Mouse (Mus musculus) heart, embryonic 12.5 days (tissue): ENCODE results near the gene Plekha3. TPM values are rescaled to one million over a fixed set of nuclear protein-coding genes. Genes with fewer than 3 reads are reported as not detected.

Source experiments
- ATAC-seq: fragments of 200-750 bp; cut with Nextera tagmentation; 2 replicates; pipeline ENCODE4 v1.8.0; 2017; ENCODE audit warnings: moderate TSS enrichment, moderate library complexity; ENCODE audit not compliant: insufficient number of reproducible peaks, low FRiP score
- H3K27ac ChIP-seq: fragments of 300-500 bp; sonication (generic); 2 replicates; pipeline ENCODE4 v1.5.1; 2016; ENCODE audit warnings: mild to moderate bottlenecking, moderate library complexity; ENCODE audit not compliant: poor library complexity, severe bottlenecking
- H3K27me3 ChIP-seq: fragments of 300-500 bp; sonication (generic); replicated peaks from 2 replicates; pipeline ENCODE4 v1.6.1; 2016; ENCODE audit warnings: mild to moderate bottlenecking, moderate library complexity
- H3K36me3 ChIP-seq: fragments of 300-500 bp; sonication (generic); 2 replicates; pipeline ENCODE4 v1.6.1; 2016; ENCODE audit warnings: mild to moderate bottlenecking, moderate library complexity
- H3K4me1 ChIP-seq: fragments of 300-500 bp; sonication (generic); replicated peaks from 2 replicates; pipeline ENCODE4 v1.6.1; 2016; ENCODE audit warnings: mild to moderate bottlenecking
- H3K4me2 ChIP-seq: fragments of 300-500 bp; sonication (generic); 2 replicates; pipeline ENCODE4 v1.6.1; 2016; ENCODE audit warnings: mild to moderate bottlenecking, moderate library complexity
- H3K4me3 ChIP-seq: fragments of 300-500 bp; sonication (generic); 2 replicates; pipeline ENCODE4 v1.5.1; 2016; ENCODE audit warnings: mild to moderate bottlenecking
- H3K9ac ChIP-seq: fragments of 300-500 bp; sonication (generic); 2 replicates; pipeline ENCODE4 v1.6.1; 2016; ENCODE audit warnings: mild to moderate bottlenecking, moderate library complexity
- H3K9me3 ChIP-seq: fragments of 300-500 bp; sonication (generic); replicated peaks from 2 replicates; pipeline ENCODE4 v1.6.1; 2016; ENCODE audit warnings: mild to moderate bottlenecking, moderate library complexity
- WGBS: fragments of 180-500 bp; shearing (Covaris S2); methylation state at CpG from one replicate; pipeline ENCODE4 v1.1.7; 2016; 5-methylcytosine and 5-hydroxymethylcytosine counted together
- polyA plus RNA-seq: library from polyadenylated mRNA; unstranded; fragments of >200 nt; fragmentation: Nextera tagmentation; extraction: Ambion mirVana; gene quantifications from 2 replicates; pipeline ENCODE4 v1.2.1, GENCODE M21; 2016

The Plekha3 gene
- polyA plus RNA-seq, 1 experiment from 2014 or later = 14.9 TPM

DNA sequence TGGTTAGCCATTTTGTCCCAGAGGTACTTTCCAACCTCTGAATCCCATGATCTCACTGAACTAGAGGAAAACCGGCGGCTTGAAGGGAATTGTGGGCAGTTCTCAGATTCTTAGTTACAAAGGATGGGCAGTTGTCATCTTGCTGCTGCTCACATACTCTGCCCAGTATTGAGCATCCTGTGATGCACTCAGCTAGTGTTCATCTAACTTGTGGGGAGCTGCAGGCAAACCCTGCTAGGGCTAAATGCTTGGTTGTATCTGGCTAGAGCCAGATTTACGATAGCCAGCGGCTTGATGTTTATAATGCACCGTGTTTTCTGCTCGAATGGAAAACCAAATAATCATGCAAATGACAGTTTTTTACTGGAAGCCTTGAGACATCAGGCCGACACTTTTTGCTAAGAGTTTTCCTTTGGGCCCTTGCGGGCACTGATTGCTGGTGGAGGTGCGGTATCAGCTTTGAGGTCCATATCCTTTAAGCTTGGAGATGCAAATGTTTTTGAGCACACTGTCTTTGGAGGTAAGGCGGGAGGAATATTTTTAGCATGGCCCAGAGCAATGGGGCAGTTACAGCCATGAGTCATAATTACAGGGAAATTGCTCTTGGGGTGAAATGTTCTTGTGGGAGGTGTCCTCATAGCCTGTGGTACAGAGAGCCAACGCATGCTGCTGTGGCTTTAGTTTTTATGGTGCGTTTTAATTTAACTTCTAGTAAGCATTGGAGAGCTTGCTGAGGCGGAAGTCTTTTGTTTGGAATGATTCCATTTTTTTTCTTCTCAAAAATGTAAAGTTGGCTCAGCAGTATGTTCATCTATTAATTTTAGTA, 1.5 kb downstream of the Plekha3 start:
- Histone ChIP-seq H3K9me3 (no peaks in the 10 kb centered on the region), H3K9ac (peak overlapping the region; percentile 52; the same call in 1 of the 2 replicates), H3K27ac (no peak overlapping the region), H3K4me3 (peak overlapping the region; percentile 93), H3K36me3 (peaks cover 17% of the 10 kb centered on the region), H3K4me1 (peaks cover 29% of the 10 kb centered on the region), H3K4me2 (peak overlapping the region; percentile 88), H3K27me3 (no peaks in the 10 kb centered on the region)
- no peak for ATAC-seq
- 75% methylated on average over 13 of the region's 13 CpGs for WGBS

- 94% methylated on average over 8 of the region's 8 CpGs for WGBS
- Histone ChIP-seq H3K4me2 (no peak overlapping the region), H3K36me3 (peaks cover 67% of the 10 kb centered on the region)
These were observed 7.2 kb downstream of the Plekha3 start for GRCm38 (mm10) chr2:76682301-76682700.

DNA sequence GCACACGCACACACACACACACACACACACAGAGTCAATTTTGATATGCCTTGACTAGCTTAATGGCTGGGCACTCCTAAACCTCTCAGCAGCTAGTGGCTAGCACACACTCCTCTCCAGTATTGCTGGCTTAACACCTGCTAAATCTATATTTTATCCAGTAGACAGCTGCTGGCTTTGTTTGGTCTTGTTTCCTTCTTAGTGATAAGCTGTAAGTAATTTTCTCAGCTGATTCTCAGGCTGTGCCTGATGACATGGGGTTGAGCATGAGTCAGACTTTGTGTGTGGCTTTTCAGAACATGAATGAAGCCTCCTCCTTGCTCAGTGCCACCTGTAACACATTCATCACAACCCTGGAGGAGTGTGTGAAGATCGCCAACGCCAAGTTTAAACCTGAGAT, 11.9 kb downstream of the Plekha3 start:
- H3K9ac ChIP-seq = no peak overlapping the region
- no peaks in the 10 kb centered on the region for H3K9me3 ChIP-seq
- no peak overlapping the region for H3K4me3 ChIP-seq
- WGBS = 94% methylated on average over 3 of the region's 3 CpGs
- H3K4me1 ChIP-seq = peaks cover 17% of the 10 kb centered on the region
- H3K27ac ChIP-seq = no peak overlapping the region
- no peak overlapping the region for H3K4me2 ChIP-seq
- peaks cover 73% of the 10 kb centered on the region for H3K36me3 ChIP-seq
- no peaks in the 10 kb centered on the region for H3K27me3 ChIP-seq
- ATAC-seq = no peak

More at GRCm38 (mm10) chr2:76682301-76682700, 7.2 kb downstream of the Plekha3 start:
- ATAC-seq = no peak
- Histone ChIP-seq H3K9ac (no peak overlapping the region), H3K27me3 (no peaks in the 10 kb centered on the region), H3K4me1 (0 out of 2 replicates have a peak, but pooled peaks cover 2% of the 10 kb centered on the region), H3K9me3 (no peaks in the 10 kb centered on the region), H3K27ac (no peak overlapping the region), H3K4me3 (no peak overlapping the region)

DNA sequence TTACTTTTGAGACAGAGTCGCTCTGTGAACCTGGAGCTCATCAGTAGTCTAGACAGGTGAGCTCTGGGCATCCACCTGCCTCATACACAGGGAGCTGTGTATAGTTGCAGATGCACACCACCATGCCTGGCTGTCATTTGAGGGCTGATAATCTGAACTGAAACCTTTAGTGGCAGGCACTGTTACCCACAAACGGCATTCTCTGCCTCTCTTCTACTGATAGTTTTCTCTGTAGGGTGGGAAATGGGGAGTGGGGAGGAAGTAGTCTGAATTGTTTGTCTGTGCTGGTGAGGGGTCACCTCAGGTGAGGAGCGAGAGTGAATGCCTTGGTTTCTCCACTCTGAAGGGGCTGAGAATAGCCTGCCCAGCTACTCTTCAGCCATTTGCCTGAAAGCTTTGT, 12.5 kb downstream of the Plekha3 start:
- Histone ChIP-seq H3K27me3 (no peaks in the 10 kb centered on the region), H3K4me2 (no peak overlapping the region), H3K4me3 (no peak overlapping the region), H3K9me3 (no peaks in the 10 kb centered on the region), H3K9ac (no peak overlapping the region), H3K4me1 (peaks cover 17% of the 10 kb centered on the region), H3K36me3 (peaks cover 73% of the 10 kb centered on the region), H3K27ac (0 out of 2 replicates have a peak overlapping the region, but pooled peaks have one; percentile 8)
- no peak for ATAC-seq
- 61% methylated on average over 3 of the region's 3 CpGs for WGBS

GRCm38 (mm10) chr2:76688162-76688561, 13.1 kb downstream of the Plekha3 start:
- Histone ChIP-seq H3K4me2 (0 out of 2 replicates have a peak overlapping the region, but pooled peaks have one; percentile 4), H3K9ac (no peak overlapping the region), H3K4me3 (no peak overlapping the region), H3K27me3 (no peaks in the 10 kb centered on the region), H3K36me3 (peaks cover 73% of the 10 kb centered on the region), H3K27ac (peak overlapping the region; percentile 8; the same call in 1 of the 2 replicates), H3K9me3 (no peaks in the 10 kb centered on the region), H3K4me1 (peaks cover 17% of the 10 kb centered on the region)
- peak; percentile 44; the same call in 1 of the 2 replicates for ATAC-seq
- WGBS = 19% methylated on average over 7 of the region's 7 CpGs

DNA sequence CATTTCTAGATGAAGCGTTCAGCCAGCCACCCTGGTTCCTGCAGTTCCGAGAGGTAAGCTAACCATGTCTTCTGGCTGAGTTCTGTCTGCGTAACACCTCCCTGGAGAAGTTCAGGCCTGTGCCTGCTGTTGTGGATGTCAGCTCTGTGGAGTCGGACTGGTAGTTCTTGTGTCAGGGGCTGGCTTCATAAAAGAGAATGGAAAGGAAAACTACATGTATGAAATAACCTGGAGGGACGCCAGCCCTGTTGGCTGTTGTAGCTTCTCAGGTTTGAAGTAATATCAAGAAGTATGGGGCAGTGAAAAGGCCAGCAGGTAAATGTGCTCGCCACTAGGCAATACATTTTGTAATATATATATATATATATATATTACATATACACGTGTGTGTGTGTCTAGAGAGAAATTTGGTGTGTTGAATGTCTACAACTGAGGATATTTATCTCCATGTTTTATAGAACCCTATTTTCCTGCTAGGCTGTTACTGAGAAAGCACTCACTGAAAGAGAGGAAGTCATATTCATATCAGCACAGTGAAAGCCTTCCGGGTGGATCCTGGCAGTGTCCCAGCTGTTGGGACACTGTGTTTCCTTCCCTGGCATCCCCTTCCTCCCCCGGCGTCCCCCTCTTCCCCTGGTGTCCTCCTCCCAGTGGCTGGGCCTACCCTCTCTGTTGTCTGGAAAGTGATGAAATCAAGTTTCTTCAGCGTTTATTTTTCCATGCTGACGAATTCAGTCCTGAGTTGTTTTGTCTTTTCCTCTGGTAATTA, 15.5 kb downstream of the Plekha3 start:
- Histone ChIP-seq H3K27ac (peak overlapping the region; percentile 43; the same call in 1 of the 2 replicates), H3K9ac (no peak overlapping the region), H3K4me2 (no peak overlapping the region), H3K4me1 (peaks cover 17% of the 10 kb centered on the region), H3K4me3 (no peak overlapping the region), H3K27me3 (no peaks in the 10 kb centered on the region), H3K9me3 (no peaks in the 10 kb centered on the region), H3K36me3 (peaks cover 73% of the 10 kb centered on the region)
- ATAC-seq = peak; percentile 73
- WGBS = 74% methylated on average over 12 of the region's 12 CpGs

- H3K4me1 ChIP-seq = peaks cover 3% of the 10 kb centered on the region
- peaks cover 55% of the 10 kb centered on the region for H3K36me3 ChIP-seq
- no peaks in the 10 kb centered on the region for H3K27me3 ChIP-seq
- no peak for ATAC-seq
- H3K9me3 ChIP-seq = no peaks in the 10 kb centered on the region
- H3K27ac ChIP-seq = no peak overlapping the region
- no peak overlapping the region for H3K4me2 ChIP-seq
- 76% methylated on average over 5 of the region's 5 CpGs for WGBS
- no peak overlapping the region for H3K4me3 ChIP-seq
- no peak overlapping the region for H3K9ac ChIP-seq
These were observed 18.7 kb downstream of the Plekha3 start for GRCm38 (mm10) chr2:76693765-76694164.

DNA sequence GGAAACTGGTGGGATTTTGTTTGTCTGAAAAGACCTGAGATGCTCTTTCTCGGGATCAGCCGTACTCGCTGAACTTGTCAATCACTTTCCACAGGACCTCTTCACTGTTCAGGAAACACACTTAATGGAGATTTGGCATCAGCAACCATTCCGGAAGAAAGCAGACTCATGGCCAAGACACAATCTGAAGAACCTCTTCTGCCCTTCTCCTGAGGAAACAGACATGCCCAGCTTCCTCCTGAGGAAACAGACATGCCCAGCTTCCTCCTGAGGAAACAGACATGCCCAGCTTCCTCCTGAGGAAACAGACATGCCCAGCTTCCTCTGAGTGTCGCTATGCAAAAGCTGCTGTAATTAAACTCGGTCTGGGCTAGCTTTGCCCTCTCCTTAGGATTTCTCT, 20.2 kb downstream of the Plekha3 start:
- no peak overlapping the region for H3K4me2 ChIP-seq
- no peak overlapping the region for H3K27ac ChIP-seq
- ATAC-seq = no peak
- no peaks in the 10 kb centered on the region for H3K9me3 ChIP-seq
- 70% methylated on average over 6 of the region's 6 CpGs for WGBS
- H3K4me1 ChIP-seq = no peaks in the 10 kb centered on the region
- H3K9ac ChIP-seq = no peak overlapping the region
- peaks cover 52% of the 10 kb centered on the region for H3K36me3 ChIP-seq
- no peak overlapping the region for H3K4me3 ChIP-seq
- no peaks in the 10 kb centered on the region for H3K27me3 ChIP-seq

DNA sequence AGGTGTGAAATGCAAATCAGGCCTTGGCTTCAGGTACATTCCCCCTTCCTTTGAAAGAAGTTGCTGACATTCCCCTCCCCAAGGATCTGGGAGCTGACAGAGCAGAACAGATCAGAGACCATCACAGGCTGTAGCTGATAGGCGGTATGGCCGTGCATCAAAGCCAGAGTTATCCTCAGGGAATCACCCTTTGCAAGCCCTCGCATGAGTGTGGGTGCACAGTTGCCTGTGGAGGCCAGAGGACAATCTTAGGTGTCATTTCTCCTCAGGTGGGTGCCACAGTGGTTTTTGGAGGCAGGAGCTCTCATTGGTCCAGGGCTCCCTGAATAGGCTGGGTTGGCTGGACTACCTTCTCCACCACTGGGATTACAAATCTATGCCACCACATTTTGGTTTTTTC, 27.1 kb downstream of the Plekha3 start:
- WGBS = 78% methylated on average over 3 of the region's 3 CpGs
- Histone ChIP-seq H3K36me3 (peaks cover 50% of the 10 kb centered on the region), H3K27ac (no peak overlapping the region), H3K4me3 (no peak overlapping the region), H3K9me3 (no peaks in the 10 kb centered on the region), H3K4me1 (no peaks in the 10 kb centered on the region), H3K9ac (no peak overlapping the region), H3K4me2 (no peak overlapping the region), H3K27me3 (no peaks in the 10 kb centered on the region)
- no peak for ATAC-seq

DNA sequence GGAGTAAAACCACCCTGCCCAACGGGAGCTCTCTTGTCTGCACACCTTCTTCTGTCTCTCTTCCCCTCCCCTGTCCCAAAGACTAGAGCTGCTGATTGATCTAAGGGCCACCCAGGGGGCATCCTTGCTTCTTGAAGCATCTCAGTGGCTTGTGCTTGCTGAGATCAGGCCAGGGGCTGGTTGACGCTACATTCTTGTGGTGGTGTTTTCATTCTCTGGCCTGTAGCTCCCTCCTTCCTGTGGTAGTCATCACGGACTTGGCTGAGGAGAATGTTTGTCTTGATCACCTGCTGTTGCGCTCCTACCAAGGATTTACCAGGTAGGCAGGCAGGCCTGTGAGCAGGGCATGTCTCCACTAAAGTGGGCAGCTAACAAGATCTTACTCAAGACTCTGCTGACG, 27.7 kb downstream of the Plekha3 start:
- Histone ChIP-seq H3K27ac (no peak overlapping the region), H3K4me3 (no peak overlapping the region), H3K27me3 (no peaks in the 10 kb centered on the region), H3K9ac (no peak overlapping the region), H3K4me1 (no peaks in the 10 kb centered on the region), H3K36me3 (peaks cover 50% of the 10 kb centered on the region), H3K4me2 (no peak overlapping the region), H3K9me3 (no peaks in the 10 kb centered on the region)
- no peak for ATAC-seq
- 66% methylated on average over 5 of the region's 5 CpGs for WGBS

GRCm38 (mm10) chr2:76705655-76706054, 30.6 kb downstream of the Plekha3 start:
- Histone ChIP-seq H3K36me3 (peaks cover 79% of the 10 kb centered on the region), H3K27me3 (no peaks in the 10 kb centered on the region)
- ATAC-seq = no peak

More at GRCm38 (mm10) chr2:76705655-76706054, 30.6 kb downstream of the Plekha3 start:
- H3K4me1 ChIP-seq = no peaks in the 10 kb centered on the region
- H3K27ac ChIP-seq = no peak overlapping the region
- H3K9ac ChIP-seq = no peak overlapping the region
- WGBS = 91% methylated on average over 13 of the region's 13 CpGs
- peaks cover 12% of the 10 kb centered on the region; the same call in 1 of the 2 replicates for H3K9me3 ChIP-seq
- H3K4me3 ChIP-seq = no peak overlapping the region
- H3K4me2 ChIP-seq = no peak overlapping the region
